Mouse (Mus musculus) myocyte (in vitro differentiated cells): ENCODE data around the gene Dhrs4.

Experiments
- CEBPB ChIP-seq: IDR thresholded peaks from 2 replicates; pipeline ENCODE4 v1.6.1; 2011; ENCODE audit warnings: mild to moderate bottlenecking, moderate library complexity; ENCODE audit not compliant: poor library complexity, insufficient read depth, severe bottlenecking
- E2F4 ChIP-seq: IDR thresholded peaks from one replicate; pipeline ENCODE4 v1.6.1; 2011; ENCODE audit warnings: mild to moderate bottlenecking, control low read depth, moderate library complexity; ENCODE audit not compliant: insufficient read depth
- POLR2A ChIP-seq: IDR thresholded peaks from one replicate; pipeline ENCODE4 v1.6.1; 2011; ENCODE audit warnings: low read depth, mild to moderate bottlenecking, control low read depth, moderate library complexity; ENCODE audit not compliant: insufficient read length

DNA sequence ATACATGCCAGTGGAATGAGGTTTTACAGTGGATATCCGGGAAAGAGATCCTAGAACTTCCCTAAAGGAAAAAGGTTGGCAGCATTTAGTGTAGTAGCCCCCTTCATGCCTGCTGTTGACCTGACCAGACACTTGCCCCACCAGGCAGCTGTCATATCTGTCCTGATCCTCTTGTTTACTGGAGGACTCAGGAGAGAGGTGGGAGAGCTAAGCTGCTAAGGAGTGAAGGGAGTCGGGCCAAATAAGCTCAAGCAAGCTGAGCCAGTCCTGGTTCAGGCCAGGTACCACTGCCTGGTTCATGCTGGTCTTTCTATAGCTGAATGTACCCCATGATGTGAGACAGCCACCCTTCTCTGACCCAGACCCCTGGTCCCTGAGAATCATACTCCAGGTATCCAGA lies 48.1 kb downstream of the Dhrs4 start:
- TF ChIP-seq POLR2A (no peak), CEBPB (no peak), E2F4 (no peak)
